Mouse (Mus musculus) midbrain, postnatal 0 days (tissue): ENCODE measurements around the gene Ccng2. TPM values are rescaled to one million over a fixed set of nuclear protein-coding genes. Genes with fewer than 3 reads are reported as not detected.

Experiments
- ATAC-seq: fragments of 200-750 bp; cut with Nextera tagmentation; 2 replicates; pipeline ENCODE4 v1.8.0; 2017; ENCODE audit warnings: moderate number of reproducible peaks, mild to moderate bottlenecking, moderate TSS enrichment, moderate library complexity; ENCODE audit not compliant: low FRiP score
- DNase-seq: peaks from one replicate; pipeline ENCODE4 v3.0.0-alpha.2; 2015; ENCODE audit warnings: low spot score
- H3K27ac ChIP-seq: fragments of 300-500 bp; sonication (generic); 2 replicates; pipeline ENCODE4 v1.5.1; 2014; ENCODE audit warnings: low read depth, mild to moderate bottlenecking, low read length, mixed read lengths
- H3K27me3 ChIP-seq: fragments of 300-500 bp; sonication (generic); 2 replicates; pipeline ENCODE4 v1.6.1; 2014; ENCODE audit warnings: low read length, control low read depth, mixed read lengths; ENCODE audit not compliant: insufficient read depth
- H3K36me3 ChIP-seq: fragments of 300-500 bp; sonication (generic); 2 replicates; pipeline ENCODE4 v1.6.1; 2014; ENCODE audit warnings: low read length, control low read depth, mixed read lengths; ENCODE audit not compliant: insufficient read depth
- H3K4me1 ChIP-seq: fragments of 300-500 bp; sonication (generic); 2 replicates; pipeline ENCODE4 v1.6.1; 2014; ENCODE audit warnings: mild to moderate bottlenecking, control low read depth, antibody characterized with exemption, low read length, mixed read lengths; ENCODE audit not compliant: insufficient read depth
- H3K4me2 ChIP-seq: fragments of 300-500 bp; sonication (generic); 2 replicates; pipeline ENCODE4 v1.6.1; 2014; ENCODE audit warnings: low read depth, mild to moderate bottlenecking, low read length, mixed read lengths; ENCODE audit not compliant: poor library complexity, severe bottlenecking
- H3K4me3 ChIP-seq: fragments of 300-500 bp; sonication (generic); 2 replicates; pipeline ENCODE4 v1.5.1; 2014; ENCODE audit warnings: low read depth, mild to moderate bottlenecking, low read length, moderate library complexity
- H3K9ac ChIP-seq: fragments of 300-500 bp; sonication (generic); replicated peaks from 2 replicates; pipeline ENCODE4 v1.6.1; 2014; ENCODE audit warnings: mild to moderate bottlenecking, low read length, moderate library complexity, mixed read lengths; ENCODE audit not compliant: poor library complexity, severe bottlenecking
- H3K9me3 ChIP-seq: fragments of 300-500 bp; sonication (generic); 2 replicates; pipeline ENCODE4 v1.6.1; 2016; ENCODE audit warnings: low read length, control low read depth
- CTCF ChIP-seq: IDR thresholded peaks from 2 replicates; pipeline ENCODE4 v1.5.1; 2016; ENCODE audit warnings: antibody characterized with exemption, mild to moderate bottlenecking
- WGBS: fragments of 180-500 bp; shearing (Covaris S2); extraction: QIAGEN DNeasy Blood & Tissue Kit; methylation state at CpG from one replicate; pipeline ENCODE4 v1.1.7; 2014; 5-methylcytosine and 5-hydroxymethylcytosine counted together
- polyA plus RNA-seq: library from polyadenylated mRNA; unstranded; fragments of >200 nt; fragmentation: Nextera tagmentation; extraction: Ambion mirVana; gene quantifications from 2 replicates; pipeline ENCODE4 v1.2.1, GENCODE M21; 2015
- total RNA-seq: library from RNA; depleted of rRNA; stranded (reverse); fragments of >200 nt; gene quantifications from 2 replicates; pipeline ENCODE4 v1.2.3, GENCODE M21; 2014

The Ccng2 gene
- total and polyA plus RNA-seq, 2 experiments from 2014 or later, result 23.5 to 38.2 TPM

GRCm38 (mm10) chr5:93231721-93232120 lies 35.3 kb upstream of the Ccng2 start:
- H3K9ac ChIP-seq, result no peak overlapping the region
- no peaks in the 10 kb centered on the region for H3K36me3 ChIP-seq
- DNase-seq, result no peak
- no peaks in the 10 kb centered on the region for H3K9me3 ChIP-seq
- no peaks in the 10 kb centered on the region for H3K27me3 ChIP-seq
- WGBS, result 68% methylated on average over 3 of the region's 3 CpGs
- no peak for TF ChIP-seq CTCF
- no peak for ATAC-seq
- H3K4me1 ChIP-seq, result no peaks in the 10 kb centered on the region
- no peak overlapping the region for H3K27ac ChIP-seq
- H3K4me3 ChIP-seq, result no peak overlapping the region
- no peak overlapping the region for H3K4me2 ChIP-seq

GRCm38 (mm10) chr5:93232838-93233237 lies 34.2 kb upstream of the Ccng2 start:
- Histone ChIP-seq H3K4me1 (no peaks in the 10 kb centered on the region), H3K9me3 (no peaks in the 10 kb centered on the region), H3K9ac (no peak overlapping the region), H3K4me3 (no peak overlapping the region), H3K4me2 (no peak overlapping the region), H3K27me3 (no peaks in the 10 kb centered on the region), H3K27ac (no peak overlapping the region), H3K36me3 (no peaks in the 10 kb centered on the region)
- DNase-seq (no peak), ATAC-seq (no peak)
- WGBS, result 77% methylated on average over 2 of the region's 2 CpGs
- no peak for TF ChIP-seq CTCF

- TF ChIP-seq CTCF, result no peak
- no peaks in the 10 kb centered on the region for H3K9me3 ChIP-seq
- DNase-seq (no peak), ATAC-seq (no peak)
- no peak overlapping the region for H3K9ac ChIP-seq
- H3K36me3 ChIP-seq, result no peaks in the 10 kb centered on the region
- H3K27ac ChIP-seq, result no peak overlapping the region
- H3K4me1 ChIP-seq, result no peaks in the 10 kb centered on the region
- WGBS, result 66% methylated on average over 4 of the region's 4 CpGs
- H3K27me3 ChIP-seq, result no peaks in the 10 kb centered on the region
- H3K4me3 ChIP-seq, result no peak overlapping the region
- H3K4me2 ChIP-seq, result no peak overlapping the region
Measured at GRCm38 (mm10) chr5:93234130-93234529, 32.9 kb upstream of the Ccng2 start.

GRCm38 (mm10) chr5:93234605-93235004 lies 32.5 kb upstream of the Ccng2 start:
- ATAC-seq, result no peak
- H3K4me3 ChIP-seq, result no peak overlapping the region
- no peaks in the 10 kb centered on the region for H3K36me3 ChIP-seq
- no peak overlapping the region for H3K9ac ChIP-seq
- no peak overlapping the region for H3K27ac ChIP-seq
- H3K9me3 ChIP-seq, result no peaks in the 10 kb centered on the region
- H3K4me1 ChIP-seq, result no peaks in the 10 kb centered on the region
- TF ChIP-seq CTCF, result no peak
- H3K4me2 ChIP-seq, result no peak overlapping the region
- WGBS, result 85% methylated on average over 2 of the region's 2 CpGs
- DNase-seq, result no peak
- H3K27me3 ChIP-seq, result no peaks in the 10 kb centered on the region

GRCm38 (mm10) chr5:93235888-93236287 lies 31.2 kb upstream of the Ccng2 start:
- DNase-seq (peak; percentile 71), ATAC-seq (no peak)

GRCm38 (mm10) chr5:93236541-93236940 lies 30.5 kb upstream of the Ccng2 start:
- ATAC-seq, result no peak
- 83% methylated on average over 4 of the region's 4 CpGs for WGBS

More at GRCm38 (mm10) chr5:93235888-93236287, 31.2 kb upstream of the Ccng2 start:
- Histone ChIP-seq H3K9ac (no peak overlapping the region), H3K4me1 (no peaks in the 10 kb centered on the region), H3K27ac (no peak overlapping the region), H3K36me3 (no peaks in the 10 kb centered on the region), H3K4me2 (no peak overlapping the region), H3K4me3 (no peak overlapping the region), H3K9me3 (no peaks in the 10 kb centered on the region), H3K27me3 (no peaks in the 10 kb centered on the region)
- 79% methylated on average over 3 of the region's 3 CpGs for WGBS
- no peak for TF ChIP-seq CTCF

More at GRCm38 (mm10) chr5:93236541-93236940, 30.5 kb upstream of the Ccng2 start:
- no peak for DNase-seq
- H3K4me3 ChIP-seq, result no peak overlapping the region
- H3K4me2 ChIP-seq, result no peak overlapping the region
- no peak for TF ChIP-seq CTCF
- H3K9ac ChIP-seq, result no peak overlapping the region
- no peaks in the 10 kb centered on the region for H3K27me3 ChIP-seq
- H3K36me3 ChIP-seq, result no peaks in the 10 kb centered on the region
- no peak overlapping the region for H3K27ac ChIP-seq
- H3K4me1 ChIP-seq, result no peaks in the 10 kb centered on the region
- H3K9me3 ChIP-seq, result no peaks in the 10 kb centered on the region
